Mouse (Mus musculus) spleen, adult 2 months (tissue): ENCODE results near the gene Atg7. TPM values are rescaled to one million over a fixed set of nuclear protein-coding genes. Genes with fewer than 3 reads are reported as not detected.

ENCODE experiments used
- DNase-seq, 2 experiments: peaks; one replicate each; pipeline versions ENCODE4 v3.0.0 to v3.0.0-alpha.2; 2012 to 2021; ENCODE audit warnings: low spot score in 2 of 2, low read depth in 1 of 2
- H3K27ac ChIP-seq: fragments of 200-500 bp; 2 replicates; pipeline ENCODE4 v1.5.1; 2012; ENCODE audit warnings: low read length, inconsistent platforms; ENCODE audit not compliant: insufficient read depth
- H3K27me3 ChIP-seq: fragments of 200-500 bp; 2 replicates; pipeline ENCODE4 v1.6.1; 2012; ENCODE audit warnings: mild to moderate bottlenecking, moderate library complexity, low read length, inconsistent platforms; ENCODE audit not compliant: control insufficient read depth, insufficient read depth
- H3K36me3 ChIP-seq: fragments of 200-500 bp; 2 replicates; pipeline ENCODE4 v1.6.1; 2012; ENCODE audit warnings: mild to moderate bottlenecking, low read length, inconsistent platforms; ENCODE audit not compliant: control insufficient read depth, insufficient read depth
- H3K4me1 ChIP-seq: fragments of 200-500 bp; 2 replicates; pipeline ENCODE4 v1.6.1; 2011; ENCODE audit warnings: inconsistent platforms; ENCODE audit not compliant: control insufficient read depth, insufficient read depth, insufficient read length
- H3K4me3 ChIP-seq: fragments of 200-500 bp; 2 replicates; pipeline ENCODE4 v1.5.1; 2011; ENCODE audit warnings: mild to moderate bottlenecking, inconsistent platforms; ENCODE audit not compliant: insufficient read depth, insufficient read length; ENCODE audit errors: extremely low read depth
- CTCF ChIP-seq: fragments of 200-500 bp; IDR thresholded peaks from 2 replicates; pipeline ENCODE4 v1.5.1; 2011; ENCODE audit warnings: mild to moderate bottlenecking, inconsistent platforms; ENCODE audit not compliant: insufficient read depth, insufficient read length, insufficient replicate concordance; ENCODE audit errors: extremely low read depth
- POLR2A ChIP-seq: fragments of 200-500 bp; IDR thresholded peaks from 2 replicates; pipeline ENCODE4 v1.6.1; 2011; ENCODE audit warnings: low read depth, low read length, inconsistent platforms
- WGBS: fragments of 180-500 bp; shearing (Covaris S2); methylation state at CpG from one replicate; pipeline ENCODE4 v1.1.7; 2018; 5-methylcytosine and 5-hydroxymethylcytosine counted together
- polyA plus RNA-seq: library from polyadenylated mRNA; depleted of rRNA; stranded (reverse); fragments of >200 nt; gene quantifications from 2 replicates; pipeline ENCODE4 v1.2.3, GENCODE M21; 2012

Gene Atg7
- polyA plus RNA-seq, 1 experiment = 11.7 TPM

- Histone ChIP-seq H3K4me1 (no peaks in the 10 kb centered on the region), H3K27ac (no peak overlapping the region), H3K4me3 (no peak overlapping the region), H3K36me3 (no peaks in the 10 kb centered on the region), H3K27me3 (no peaks in the 10 kb centered on the region)
- 85% methylated on average over 5 of the region's 5 CpGs for whole genome bisulfite sequencing
- TF ChIP-seq CTCF (no peak), POLR2A (no peak)
- no peak for DNase-seq
These were observed 90.3 kb downstream of the Atg7 start for GRCm38 (mm10) chr6:114733156-114733555.

DNA sequence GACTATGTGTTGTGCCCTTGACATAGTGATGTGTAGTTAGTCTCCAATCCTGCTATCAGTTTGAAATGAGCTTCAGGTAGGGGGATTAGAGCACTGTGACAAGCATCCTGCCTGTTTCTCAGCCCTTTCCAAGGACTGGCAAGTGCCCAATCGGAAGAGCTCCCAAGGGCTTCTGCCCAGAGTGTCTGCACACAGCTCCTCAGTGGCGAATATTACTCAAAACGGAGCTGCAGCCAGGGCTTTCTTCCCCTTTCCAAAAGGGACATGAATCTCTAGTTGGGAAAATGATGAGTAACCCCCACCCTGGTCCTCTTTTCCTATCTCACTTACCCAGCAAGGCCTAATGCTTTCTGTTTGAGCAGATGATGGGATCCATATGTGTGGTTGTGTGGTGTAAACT, 90.8 kb downstream of the Atg7 start:
- H3K4me1 ChIP-seq = no peaks in the 10 kb centered on the region
- H3K36me3 ChIP-seq = no peaks in the 10 kb centered on the region
- H3K4me3 ChIP-seq = no peak overlapping the region
- TF ChIP-seq POLR2A (no peak), CTCF (no peak)
- 79% methylated on average over 3 of the region's 3 CpGs for WGBS
- H3K27me3 ChIP-seq = no peaks in the 10 kb centered on the region
- DNase-seq = no peak
- no peak overlapping the region for H3K27ac ChIP-seq

DNA sequence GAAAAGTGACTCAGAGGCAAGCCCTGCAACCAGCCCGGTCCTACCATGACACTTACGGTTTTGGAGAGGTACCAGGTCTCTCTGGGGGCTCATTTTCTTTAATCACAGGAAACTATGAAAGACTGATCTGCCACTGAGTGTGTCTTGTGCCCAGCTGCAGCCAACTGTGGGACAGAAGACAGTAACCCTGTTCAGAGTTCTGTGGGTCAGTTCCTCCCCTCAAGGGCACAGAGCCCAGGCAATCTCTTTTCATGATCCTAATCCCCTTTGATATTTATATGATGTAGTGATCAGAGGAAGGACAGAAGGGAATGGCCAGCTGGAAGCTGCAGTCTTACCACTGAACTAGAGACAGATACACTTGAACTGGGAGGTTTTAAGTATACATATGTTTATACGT, 92.2 kb downstream of the Atg7 start:
- Histone ChIP-seq H3K27ac (no peak overlapping the region), H3K36me3 (no peaks in the 10 kb centered on the region), H3K4me3 (no peak overlapping the region), H3K27me3 (no peaks in the 10 kb centered on the region), H3K4me1 (no peaks in the 10 kb centered on the region)
- TF ChIP-seq CTCF (no peak), POLR2A (no peak)
- no peak for DNase-seq
- WGBS = 78% methylated on average over 3 of the region's 3 CpGs

- no peak overlapping the region for H3K27ac ChIP-seq
- no peak for DNase-seq
- H3K36me3 ChIP-seq = no peaks in the 10 kb centered on the region
- H3K4me3 ChIP-seq = no peak overlapping the region
- H3K27me3 ChIP-seq = no peaks in the 10 kb centered on the region
- H3K4me1 ChIP-seq = no peaks in the 10 kb centered on the region
- TF ChIP-seq POLR2A (no peak), CTCF (no peak)
- WGBS = 93% methylated on average over 9 of the region's 9 CpGs
These were observed 93.5 kb downstream of the Atg7 start for GRCm38 (mm10) chr6:114736355-114736754.

DNA sequence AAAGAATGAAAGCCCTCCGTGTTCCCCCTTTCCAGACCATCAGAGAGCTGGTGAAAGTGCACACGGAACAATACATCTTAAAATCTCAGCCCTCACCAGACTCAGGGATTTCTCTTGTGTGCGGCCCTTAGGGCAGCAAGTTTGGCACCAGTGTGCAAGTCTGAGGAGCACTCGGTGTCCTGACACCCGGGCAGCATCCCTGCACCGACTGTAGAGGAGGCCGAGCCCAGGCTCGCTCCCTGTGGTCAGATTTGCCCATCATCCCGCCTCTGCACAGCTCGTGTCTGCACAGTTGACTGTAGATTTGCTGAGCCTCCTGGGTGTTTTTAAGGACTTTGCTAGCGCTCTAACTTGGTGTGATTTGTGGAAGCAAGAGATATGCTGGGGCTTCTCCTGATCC, 94.3 kb downstream of the Atg7 start:
- 93% methylated on average over 11 of the region's 11 CpGs for WGBS
- TF ChIP-seq POLR2A (no peak), CTCF (no peak)

GRCm38 (mm10) chr6:114737931-114738759, 95.2 kb downstream of the Atg7 start:
- Histone ChIP-seq H3K4me1 (no peaks in the 10 kb centered on the region; the same call in none of the 2 replicates), H3K4me3 (no peak overlapping the region), H3K27me3 (no peaks in the 10 kb centered on the region), H3K36me3 (no peaks in the 10 kb centered on the region), H3K27ac (no peak overlapping the region)
- 73% methylated on average over 46 of the region's 46 CpGs for WGBS
- TF ChIP-seq POLR2A = no peak
- TF ChIP-seq CTCF = no peak
- no peak for DNase-seq

More for the DNA sequence above, 94.3 kb downstream of the Atg7 start:
- no peaks in the 10 kb centered on the region for H3K27me3 ChIP-seq
- H3K4me3 ChIP-seq = no peak overlapping the region
- no peaks in the 10 kb centered on the region for H3K4me1 ChIP-seq
- no peaks in the 10 kb centered on the region for H3K36me3 ChIP-seq
- no peak overlapping the region for H3K27ac ChIP-seq
- DNase-seq = no peak

DNA sequence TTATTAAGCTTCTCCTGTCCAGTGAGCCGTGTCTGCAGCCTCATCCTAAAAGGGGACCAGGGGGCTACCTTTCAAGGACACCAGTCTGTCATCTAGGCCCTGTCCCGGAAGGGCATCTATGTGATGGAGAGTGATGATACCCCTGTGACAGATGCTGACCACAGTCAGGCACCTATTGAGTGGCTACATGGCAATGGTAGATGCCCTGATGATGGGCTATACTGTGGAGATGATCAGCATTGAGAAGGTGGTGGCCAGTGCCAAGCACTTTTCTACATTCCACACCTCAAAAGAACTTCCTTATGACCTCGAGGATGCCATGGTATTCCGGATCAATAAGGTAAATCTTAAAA, 95.8 kb downstream of the Atg7 start:
- WGBS = 97% methylated on average over 4 of the region's 4 CpGs
- peaks cover under 1% of the 10 kb centered on the region for H3K4me1 ChIP-seq
- H3K36me3 ChIP-seq = no peaks in the 10 kb centered on the region
- H3K27ac ChIP-seq = no peak overlapping the region
- no peak for DNase-seq
- no peak for TF ChIP-seq POLR2A
- TF ChIP-seq CTCF = no peak
- H3K27me3 ChIP-seq = no peaks in the 10 kb centered on the region
- H3K4me3 ChIP-seq = no peak overlapping the region
